Mouse (Mus musculus) adrenal gland, adult (tissue): ENCODE measurements around the gene Gas7.

Source experiments
- DNase-seq, 2 experiments: peaks; one replicate each; pipeline ENCODE4 v3.0.0; 2022 to 2023; ENCODE audit warnings: low spot score in 1 of 2; ENCODE audit not compliant: inconsistent age in 2 of 2

Gas7 gene

DNA sequence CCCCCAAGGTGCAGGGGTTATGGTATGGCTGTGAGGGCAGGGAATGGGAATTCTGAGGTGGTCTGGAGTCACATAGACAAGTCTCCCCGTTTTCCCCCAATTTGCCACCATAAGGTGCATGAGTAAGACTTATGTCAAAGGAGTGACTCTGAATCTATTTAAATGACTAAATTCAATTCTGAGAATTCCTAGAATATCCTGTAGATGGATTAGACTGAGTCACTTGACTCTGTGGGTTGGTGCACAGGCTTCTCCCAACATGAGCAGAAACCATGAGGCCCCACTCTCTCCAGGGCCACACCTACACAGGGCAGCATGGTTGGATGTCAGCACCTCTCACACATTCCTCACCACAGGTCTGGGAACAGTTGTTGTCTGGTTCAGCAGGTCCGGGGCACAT, 224.7 kb downstream of the Gas7 start:
- no peak for DNase-seq

DNA sequence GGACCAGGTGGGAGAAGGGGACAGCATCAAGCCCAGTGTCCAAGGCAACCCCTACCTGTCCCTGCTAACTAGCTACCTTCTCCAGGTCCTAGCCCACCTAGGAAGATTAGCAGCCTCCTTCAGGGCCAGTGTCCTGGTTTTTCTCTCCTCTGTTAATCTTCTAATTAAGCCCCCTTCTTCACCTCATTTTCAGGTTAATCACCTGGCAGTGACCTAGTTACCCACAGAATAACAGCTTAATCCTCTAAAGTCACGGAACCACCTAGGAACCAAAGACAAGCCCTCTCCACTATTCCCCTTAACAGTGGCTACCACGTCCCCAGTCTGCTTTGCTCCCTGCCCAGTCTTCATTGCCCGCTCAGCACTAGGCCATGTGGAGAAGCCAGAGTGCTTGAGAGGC, 226.6 kb downstream of the Gas7 start:
- DNase-seq: no peak

DNA sequence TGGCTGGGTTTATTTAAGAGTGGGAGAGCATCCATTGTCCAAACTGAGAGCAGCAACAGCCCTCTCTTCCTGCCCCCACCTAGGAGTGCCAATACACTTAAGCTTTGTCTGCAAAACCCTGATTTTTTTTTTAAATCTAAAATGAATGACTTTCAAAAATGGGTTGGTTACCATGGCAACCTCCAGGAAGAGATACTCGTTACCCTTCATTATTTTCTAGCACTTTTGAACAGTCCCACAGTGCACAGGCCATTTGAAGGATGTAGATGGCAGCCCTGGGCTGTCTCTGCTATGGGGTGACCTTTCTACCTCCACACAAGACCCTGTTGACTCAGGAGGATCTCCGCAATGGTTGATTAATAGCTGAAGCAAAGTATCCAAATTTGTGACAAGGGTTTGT, 230.9 kb downstream of the Gas7 start:
- DNase-seq: no peak

- no peak for DNase-seq
These were observed 239.6 kb downstream of the Gas7 start, which contains the start of gene Rcvrn for GRCm38 (mm10) chr11:67694703-67695376. Gene Rcvrn (plus strand): TSS chr11:67695326.

DNA sequence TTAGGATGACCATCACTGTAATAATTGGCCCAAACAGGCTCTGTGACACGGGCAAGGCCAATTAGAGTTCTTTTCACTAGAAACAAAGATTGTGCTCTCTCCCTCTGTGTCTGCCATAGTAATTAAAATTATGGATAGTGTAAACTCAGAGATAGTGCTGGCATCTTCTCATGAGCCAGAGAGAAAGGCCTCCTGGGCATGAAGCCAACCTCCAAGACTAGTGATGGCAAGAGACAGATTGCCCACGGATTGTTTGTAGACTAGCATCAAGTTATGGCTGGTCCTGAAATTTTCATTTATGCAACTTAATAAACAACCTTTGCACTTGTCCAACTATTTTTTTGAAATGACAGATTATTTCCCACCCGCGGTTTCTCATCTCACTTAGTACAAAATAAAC, 257.7 kb downstream of the Gas7 start:
- DNase-seq: no peak

- no peak for DNase-seq
These were observed 260.1 kb downstream of the Gas7 start for GRCm38 (mm10) chr11:67715382-67715781.

DNA sequence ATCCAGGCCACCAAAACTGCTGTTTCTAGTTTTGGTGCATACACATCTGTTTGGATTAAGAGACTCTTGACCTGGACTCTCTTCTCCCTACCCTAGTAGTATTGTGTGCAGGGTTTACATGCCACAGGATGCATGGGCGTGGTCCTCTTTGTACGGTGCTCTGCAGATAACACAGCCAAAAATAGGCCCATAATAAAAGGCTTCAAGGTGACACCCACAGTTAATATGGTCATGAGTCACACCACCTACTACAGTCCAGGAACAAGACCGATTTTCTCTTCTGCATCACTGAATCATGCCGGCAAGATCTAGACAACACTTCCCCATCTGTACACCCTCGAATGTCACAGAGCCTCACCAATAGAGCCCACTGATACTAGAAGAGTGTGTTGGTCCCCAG, 266.2 kb downstream of the Gas7 start:
- DNase-seq: peak; percentile 16 to 78

- no peak for DNase-seq
These were observed 267.3 kb downstream of the Gas7 start for GRCm38 (mm10) chr11:67722399-67723156.

- no peak for DNase-seq
These were observed 268.2 kb downstream of the Gas7 start for GRCm38 (mm10) chr11:67723231-67724013.

DNA sequence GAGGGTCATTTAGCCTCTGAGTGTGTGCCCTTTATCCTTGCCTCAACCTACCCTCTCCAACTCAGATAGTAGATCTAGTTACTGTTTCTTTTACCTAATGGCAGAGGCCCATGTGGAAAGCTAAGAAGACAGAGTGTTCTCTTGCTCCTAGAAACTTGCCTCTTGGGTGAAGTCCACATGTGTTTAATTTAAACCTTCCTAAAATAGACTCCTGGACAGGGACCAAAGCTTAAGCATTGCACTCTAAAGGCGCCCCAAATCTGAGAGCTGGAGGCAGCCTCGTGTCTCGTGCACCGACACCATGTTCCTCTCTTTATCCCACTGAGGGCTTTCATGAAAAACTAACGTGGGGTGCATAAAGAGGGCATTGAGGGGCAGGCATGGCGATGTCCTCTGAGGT, 271.9 kb downstream of the Gas7 start:
- DNase-seq: no peak

DNA sequence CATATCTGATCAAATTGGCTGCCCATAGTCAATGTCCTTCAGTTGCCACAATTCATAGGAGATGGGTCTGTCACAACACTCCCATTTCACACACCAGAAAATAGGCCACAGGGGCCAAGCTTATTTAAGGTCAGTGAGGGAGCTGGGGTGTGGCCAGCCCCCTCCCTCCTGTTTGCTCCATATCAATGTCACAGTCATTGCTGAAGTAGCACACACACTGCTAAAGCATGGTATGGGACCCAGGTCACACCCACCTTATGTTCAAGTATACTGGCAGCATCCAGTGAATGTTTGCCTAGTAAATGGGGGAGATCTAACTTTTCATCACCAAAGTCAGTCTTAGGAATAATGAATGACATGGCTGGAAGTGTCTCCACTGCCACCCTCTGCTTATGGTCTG, 273.5 kb downstream of the Gas7 start:
- no peak for DNase-seq

DNA sequence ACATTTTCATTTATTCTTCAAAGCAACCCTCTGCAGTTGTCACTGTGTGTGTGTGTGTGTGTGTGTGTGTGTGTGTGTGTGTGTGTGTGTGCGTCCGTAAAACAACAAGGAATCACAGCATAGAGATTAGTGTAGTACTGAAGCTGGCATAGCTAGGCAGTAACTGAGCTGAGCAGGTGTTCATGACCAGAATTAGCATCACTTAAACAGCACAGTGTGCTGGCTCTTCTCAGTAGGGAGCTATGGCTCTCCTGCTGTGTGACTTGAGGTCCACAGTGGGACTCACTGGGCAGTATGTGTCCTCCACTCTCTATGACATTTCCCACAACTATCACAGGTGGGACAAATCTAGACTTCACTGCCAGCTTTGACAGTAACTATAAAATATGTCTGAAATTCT, 275.8 kb downstream of the Gas7 start:
- no peak for DNase-seq

GRCm38 (mm10) chr11:67733726-67734125, 278.5 kb downstream of the Gas7 start:
- DNase-seq: no peak

DNA sequence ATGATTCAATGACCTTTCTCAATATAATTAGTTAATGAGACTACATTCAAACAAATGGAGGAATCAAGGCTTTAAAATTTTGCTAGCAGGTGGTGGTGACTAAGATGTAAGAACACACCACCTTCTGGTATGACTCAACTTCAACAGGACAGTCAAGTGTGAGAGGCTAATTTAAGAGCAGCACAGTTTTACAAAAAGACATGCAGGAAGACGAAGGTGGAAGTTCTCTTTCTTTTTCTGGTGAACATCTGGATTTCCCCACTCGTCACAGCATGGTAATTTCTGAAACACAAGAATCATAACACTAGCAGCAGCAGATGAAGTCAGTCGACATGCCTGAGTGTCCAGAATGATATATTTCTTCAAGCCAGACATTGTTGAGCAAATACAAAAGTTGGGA, 279.4 kb downstream of the Gas7 start:
- no peak for DNase-seq

DNA sequence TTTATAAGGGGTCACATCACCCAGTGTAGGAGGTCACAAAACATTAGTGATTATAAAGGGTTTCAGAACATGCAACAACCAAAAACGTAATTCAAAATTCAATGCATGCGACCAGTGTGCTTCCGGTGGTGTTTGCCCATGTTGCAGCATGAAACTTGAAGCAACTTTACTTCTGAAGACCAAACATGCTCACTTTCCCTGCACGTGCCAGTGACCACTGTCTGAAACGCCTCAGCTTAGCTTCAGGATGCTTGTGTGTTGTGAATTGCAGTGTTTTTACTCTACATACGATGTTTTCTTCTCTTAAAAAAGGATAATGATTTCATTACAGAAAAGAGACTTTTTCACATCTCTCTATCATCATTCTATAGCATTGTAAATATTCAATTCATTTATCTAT, 283.1 kb downstream of the Gas7 start:
- no peak for DNase-seq
